Mouse (Mus musculus) intestine, embryonic 14.5 days (tissue): ENCODE results near the gene Cachd1. TPM values are rescaled to one million over a fixed set of nuclear protein-coding genes. Genes with fewer than 3 reads are reported as not detected.

Experiments used
- ATAC-seq: fragments of 200-750 bp; cut with Nextera tagmentation; replicated peaks from 2 replicates; pipeline ENCODE4 v1.8.0; 2017; ENCODE audit warnings: low read depth, moderate number of reproducible peaks, moderate TSS enrichment, moderate library complexity; ENCODE audit not compliant: low FRiP score, low TSS enrichment
- DNase-seq: peaks from one replicate; pipeline ENCODE4 v3.0.0-alpha.2; 2018; ENCODE audit warnings: low spot score
- H3K27ac ChIP-seq: fragments of 300-500 bp; sonication (generic); 2 replicates; pipeline ENCODE4 v1.5.1; 2014; ENCODE audit warnings: low read depth, mild to moderate bottlenecking, control low read depth
- H3K27me3 ChIP-seq: fragments of 300-500 bp; sonication (generic); replicated peaks from 2 replicates; pipeline ENCODE4 v1.6.1; 2014; ENCODE audit warnings: low read length, control low read depth; ENCODE audit not compliant: control insufficient read depth, insufficient read depth
- H3K36me3 ChIP-seq: fragments of 300-500 bp; sonication (generic); 2 replicates; pipeline ENCODE4 v1.6.1; 2014; ENCODE audit warnings: low read length, control low read depth; ENCODE audit not compliant: control insufficient read depth, insufficient read depth
- H3K4me1 ChIP-seq: fragments of 300-500 bp; sonication (generic); replicated peaks from 2 replicates; pipeline ENCODE4 v1.6.1; 2014; ENCODE audit warnings: low read length, control low read depth, mixed read lengths; ENCODE audit not compliant: control insufficient read depth, insufficient read depth
- H3K4me2 ChIP-seq: fragments of 300-500 bp; sonication (generic); 2 replicates; pipeline ENCODE4 v1.6.1; 2014; ENCODE audit warnings: low read length
- H3K4me3 ChIP-seq: fragments of 300-500 bp; sonication (generic); 2 replicates; pipeline ENCODE4 v1.5.1; 2014; ENCODE audit warnings: low read depth, low read length, control low read depth, mixed read lengths
- H3K9ac ChIP-seq: fragments of 300-500 bp; sonication (generic); 2 replicates; pipeline ENCODE4 v1.6.1; 2014; ENCODE audit warnings: mild to moderate bottlenecking, low read length
- H3K9me3 ChIP-seq: fragments of 300-500 bp; sonication (generic); 2 replicates; pipeline ENCODE4 v1.6.1; 2016; ENCODE audit warnings: low read length, control low read depth; ENCODE audit not compliant: control insufficient read depth
- WGBS: fragments of 180-500 bp; shearing (Covaris S2); extraction: QIAGEN DNeasy Blood & Tissue Kit; methylation state at CpG from one replicate; pipeline ENCODE4 v1.1.7; 2014; 5-methylcytosine and 5-hydroxymethylcytosine counted together
- polyA plus RNA-seq: library from polyadenylated mRNA; unstranded; fragments of >200 nt; fragmentation: Nextera tagmentation; extraction: Ambion mirVana; gene quantifications from 2 replicates; pipeline ENCODE4 v1.2.1, GENCODE M21; 2014

The Cachd1 gene
- polyA plus RNA-seq, 1 experiment from 2014 or later: 22.8 TPM

GRCm38 (mm10) chr4:100951876-100952275 lies 175.4 kb downstream of the Cachd1 start:
- ATAC-seq: no peak
- H3K27me3 ChIP-seq: no peaks in the 10 kb centered on the region
- H3K4me3 ChIP-seq: no peak overlapping the region
- peaks cover 8% of the 10 kb centered on the region; the same call in 1 of the 2 replicates for H3K36me3 ChIP-seq
- no peaks in the 10 kb centered on the region for H3K9me3 ChIP-seq
- DNase-seq: no peak
- H3K4me2 ChIP-seq: no peak overlapping the region
- WGBS: 92% methylated on average over 8 of the region's 8 CpGs
- no peak overlapping the region for H3K9ac ChIP-seq
- H3K27ac ChIP-seq: no peak overlapping the region
- H3K4me1 ChIP-seq: no peaks in the 10 kb centered on the region

DNA sequence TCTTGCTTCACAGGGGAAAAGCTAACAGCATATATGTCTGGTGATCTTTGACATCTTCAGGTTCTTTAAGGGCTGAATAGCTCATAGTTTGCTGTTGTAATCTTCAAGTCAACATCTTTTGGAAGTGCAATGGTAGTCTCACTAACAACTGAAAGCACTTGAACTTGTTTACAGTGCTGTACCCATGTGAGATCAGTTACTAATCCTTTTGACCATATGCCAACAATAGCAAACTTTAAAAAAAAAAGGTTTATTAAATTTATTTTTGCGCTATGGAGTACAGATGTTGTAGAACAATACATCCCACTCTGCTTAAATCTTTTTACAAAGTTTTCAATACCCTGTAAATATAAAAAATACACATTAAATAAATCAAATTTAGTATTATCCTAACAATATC lies 186.9 kb downstream of the Cachd1 start:
- Histone ChIP-seq H3K9ac (no peak overlapping the region), H3K4me3 (no peak overlapping the region), H3K36me3 (peaks cover 55% of the 10 kb centered on the region), H3K9me3 (no peaks in the 10 kb centered on the region), H3K4me2 (no peak overlapping the region), H3K4me1 (no peaks in the 10 kb centered on the region), H3K27me3 (no peaks in the 10 kb centered on the region), H3K27ac (no peak overlapping the region)
- DNase-seq (no peak), ATAC-seq (no peak)
- 76% methylated on average over 1 of the region's 1 CpGs for WGBS

DNA sequence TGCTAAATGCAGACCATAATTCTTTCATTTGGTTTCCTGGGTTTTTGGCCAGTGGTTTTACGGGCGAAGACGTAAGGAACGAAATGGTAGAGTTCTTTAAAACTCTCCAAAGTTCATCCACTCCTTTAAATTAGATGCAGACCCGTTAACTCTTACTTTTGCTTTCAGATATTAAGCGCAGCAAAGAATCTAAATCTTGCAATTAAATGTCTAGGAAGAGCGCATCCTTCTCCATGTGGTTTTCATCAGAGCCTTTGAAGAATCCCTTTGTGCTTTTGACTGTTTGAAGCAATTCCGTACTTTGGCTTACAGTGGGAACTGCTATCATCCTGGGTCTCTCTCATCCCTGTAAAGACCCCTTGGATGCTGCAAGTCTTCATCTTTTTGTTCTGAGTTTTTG lies 187.3 kb downstream of the Cachd1 start:
- WGBS: 89% methylated on average over 8 of the region's 8 CpGs
- Histone ChIP-seq H3K36me3 (peaks cover 55% of the 10 kb centered on the region), H3K4me2 (no peak overlapping the region), H3K27ac (no peak overlapping the region), H3K27me3 (no peaks in the 10 kb centered on the region), H3K4me3 (no peak overlapping the region), H3K9me3 (no peaks in the 10 kb centered on the region), H3K9ac (no peak overlapping the region), H3K4me1 (no peaks in the 10 kb centered on the region)
- ATAC-seq: no peak
- DNase-seq: no peak

GRCm38 (mm10) chr4:100967703-100968392 lies 191.4 kb downstream of the Cachd1 start:
- ATAC-seq (no peak), DNase-seq (no peak)
- H3K27me3 ChIP-seq: no peaks in the 10 kb centered on the region
- no peak overlapping the region for H3K9ac ChIP-seq
- H3K4me3 ChIP-seq: no peak overlapping the region
- H3K4me1 ChIP-seq: no peaks in the 10 kb centered on the region
- H3K4me2 ChIP-seq: no peak overlapping the region
- no peak overlapping the region for H3K27ac ChIP-seq
- H3K9me3 ChIP-seq: no peaks in the 10 kb centered on the region
- peaks cover 47% of the 10 kb centered on the region for H3K36me3 ChIP-seq
- WGBS: 62% methylated on average over 19 of the region's 19 CpGs

GRCm38 (mm10) chr4:100973641-100974454 lies 197.4 kb downstream of the Cachd1 start:
- Histone ChIP-seq H3K27me3 (no peaks in the 10 kb centered on the region), H3K27ac (no peak overlapping the region)

DNA sequence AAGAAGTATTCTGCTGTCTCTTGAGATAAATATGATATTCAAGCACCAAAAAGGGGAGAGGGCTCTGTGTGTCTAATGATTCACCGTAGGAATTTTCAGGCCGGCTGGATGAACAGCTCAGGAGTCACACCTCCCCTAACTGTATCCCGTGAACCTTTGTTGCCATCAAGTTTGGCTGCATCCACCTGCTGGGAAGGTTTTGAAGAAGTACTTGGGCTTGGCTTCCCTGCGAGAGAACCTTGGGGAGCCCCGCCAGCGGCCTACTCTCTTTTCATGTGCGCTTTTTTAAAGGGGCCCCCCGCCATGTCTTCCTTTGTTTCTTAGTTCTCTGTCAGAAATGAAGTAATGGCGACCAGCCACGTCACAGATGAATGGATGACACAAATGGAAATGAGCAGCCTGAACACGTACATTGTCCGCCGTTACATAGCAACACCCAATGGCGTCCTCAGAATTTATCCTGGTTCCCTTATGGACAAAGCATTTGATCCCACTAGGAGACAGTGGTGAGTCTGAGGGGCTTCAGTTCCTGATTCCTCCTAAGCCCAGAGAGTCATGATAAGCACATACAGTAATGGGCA lies 198.1 kb downstream of the Cachd1 start:
- peaks cover 38% of the 10 kb centered on the region for H3K36me3 ChIP-seq
- no peak for DNase-seq

More at GRCm38 (mm10) chr4:100973641-100974454, 197.4 kb downstream of the Cachd1 start:
- Histone ChIP-seq H3K4me3 (no peak overlapping the region), H3K4me1 (no peaks in the 10 kb centered on the region), H3K9ac (no peak overlapping the region), H3K4me2 (no peak overlapping the region), H3K9me3 (no peaks in the 10 kb centered on the region), H3K36me3 (peaks cover 38% of the 10 kb centered on the region)
- ATAC-seq: no peak
- WGBS: 89% methylated on average over 16 of the region's 16 CpGs
- no peak for DNase-seq

GRCm38 (mm10) chr4:100977522-100977921 lies 201.0 kb downstream of the Cachd1 start:
- Histone ChIP-seq H3K4me3 (no peak overlapping the region), H3K4me1 (no peaks in the 10 kb centered on the region), H3K27me3 (no peaks in the 10 kb centered on the region), H3K4me2 (no peak overlapping the region), H3K36me3 (peaks cover 21% of the 10 kb centered on the region), H3K27ac (no peak overlapping the region), H3K9me3 (no peaks in the 10 kb centered on the region), H3K9ac (no peak overlapping the region)
- DNase-seq (no peak), ATAC-seq (no peak)
- WGBS: 91% methylated on average over 7 of the region's 7 CpGs

More for the DNA sequence above, 198.1 kb downstream of the Cachd1 start:
- WGBS: 91% methylated on average over 14 of the region's 14 CpGs
- no peak overlapping the region for H3K27ac ChIP-seq
- H3K9me3 ChIP-seq: no peaks in the 10 kb centered on the region
- no peak overlapping the region for H3K9ac ChIP-seq
- no peaks in the 10 kb centered on the region for H3K27me3 ChIP-seq
- no peak for ATAC-seq
- H3K4me3 ChIP-seq: no peak overlapping the region
- no peaks in the 10 kb centered on the region for H3K4me1 ChIP-seq
- H3K4me2 ChIP-seq: no peak overlapping the region

DNA sequence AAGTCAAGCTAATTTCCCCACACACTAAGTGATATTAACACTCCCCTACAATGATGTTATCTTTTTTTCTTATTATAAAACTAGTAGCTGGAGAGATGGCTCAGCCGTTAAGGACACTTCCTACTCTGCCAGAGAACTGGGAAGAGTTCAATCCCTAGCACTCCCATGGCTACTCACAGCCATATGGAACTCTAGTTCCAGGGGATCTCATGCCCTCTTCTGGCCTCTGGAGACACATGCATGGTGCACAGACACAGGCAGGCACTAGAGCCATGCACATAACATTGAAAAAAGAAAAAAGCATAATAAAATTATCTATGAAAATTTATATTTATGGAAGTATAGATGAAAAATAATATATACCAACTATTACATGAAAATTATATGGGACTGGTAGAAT lies 210.7 kb downstream of the Cachd1 start:
- Histone ChIP-seq H3K9me3 (no peaks in the 10 kb centered on the region), H3K4me1 (no peaks in the 10 kb centered on the region), H3K27me3 (no peaks in the 10 kb centered on the region), H3K27ac (no peak overlapping the region), H3K4me2 (no peak overlapping the region), H3K9ac (no peak overlapping the region), H3K36me3 (peaks cover 59% of the 10 kb centered on the region), H3K4me3 (no peak overlapping the region)
- ATAC-seq (no peak), DNase-seq (no peak)
- WGBS: 94% methylated on average over 1 of the region's 1 CpGs
